Mouse (Mus musculus) intestine, embryonic 15.5 days (tissue): Measurements from ENCODE around the gene Pcnx3. TPM values are rescaled to one million over a fixed set of nuclear protein-coding genes. Genes with fewer than 3 reads are reported as not detected.

Experiments
- ATAC-seq: fragments of 200-750 bp; cut with Nextera tagmentation; 2 replicates; pipeline ENCODE4 v1.8.0; 2017; ENCODE audit warnings: moderate TSS enrichment, moderate library complexity
- H3K27ac ChIP-seq: fragments of 300-500 bp; sonication (generic); 2 replicates; pipeline ENCODE4 v1.5.1; 2015; ENCODE audit warnings: mild to moderate bottlenecking, inconsistent platforms
- H3K27me3 ChIP-seq: fragments of 300-500 bp; sonication (generic); replicated peaks from 2 replicates; pipeline ENCODE4 v1.6.1; 2015; ENCODE audit warnings: inconsistent platforms
- H3K36me3 ChIP-seq: fragments of 300-500 bp; sonication (generic); 2 replicates; pipeline ENCODE4 v1.6.1; 2015; ENCODE audit warnings: inconsistent platforms
- H3K4me1 ChIP-seq: fragments of 300-500 bp; sonication (generic); replicated peaks from 2 replicates; pipeline ENCODE4 v1.6.1; 2015; ENCODE audit warnings: inconsistent platforms
- H3K4me2 ChIP-seq: fragments of 300-500 bp; sonication (generic); replicated peaks from 2 replicates; pipeline ENCODE4 v1.6.1; 2015; ENCODE audit warnings: mild to moderate bottlenecking, inconsistent platforms
- H3K4me3 ChIP-seq: fragments of 300-500 bp; sonication (generic); replicated peaks from 2 replicates; pipeline ENCODE4 v1.5.1; 2015; ENCODE audit warnings: inconsistent platforms
- H3K9ac ChIP-seq: fragments of 300-500 bp; sonication (generic); 2 replicates; pipeline ENCODE4 v1.6.1; 2015; ENCODE audit warnings: inconsistent platforms
- H3K9me3 ChIP-seq: fragments of 300-500 bp; sonication (generic); 2 replicates; pipeline ENCODE4 v1.6.1; 2016; ENCODE audit warnings: inconsistent platforms
- WGBS: fragments of 180-500 bp; shearing (Covaris S2); methylation state at CpG from one replicate; pipeline ENCODE4 v1.1.7; 2015; 5-methylcytosine and 5-hydroxymethylcytosine counted together
- polyA plus RNA-seq: library from polyadenylated mRNA; unstranded; fragments of >200 nt; fragmentation: Nextera tagmentation; extraction: Ambion mirVana; gene quantifications from 2 replicates; pipeline ENCODE4 v1.2.1, GENCODE M21; 2015

Pcnx3 gene
- polyA plus RNA-seq, 1 experiment from 2014 or later, result 16.3 TPM

- no peak overlapping the region for H3K9ac ChIP-seq
- no peaks in the 10 kb centered on the region for H3K4me1 ChIP-seq
- no peak overlapping the region for H3K4me3 ChIP-seq
- H3K36me3 ChIP-seq, result no peaks in the 10 kb centered on the region
- no peak overlapping the region for H3K4me2 ChIP-seq
- 74% methylated on average over 5 of the region's 5 CpGs for WGBS
- no peak for ATAC-seq
- H3K27ac ChIP-seq, result no peak overlapping the region
- H3K27me3 ChIP-seq, result no peaks in the 10 kb centered on the region
- no peaks in the 10 kb centered on the region for H3K9me3 ChIP-seq
These were observed 66.8 kb downstream of the Pcnx3 start for GRCm38 (mm10) chr19:5621884-5622283.

DNA sequence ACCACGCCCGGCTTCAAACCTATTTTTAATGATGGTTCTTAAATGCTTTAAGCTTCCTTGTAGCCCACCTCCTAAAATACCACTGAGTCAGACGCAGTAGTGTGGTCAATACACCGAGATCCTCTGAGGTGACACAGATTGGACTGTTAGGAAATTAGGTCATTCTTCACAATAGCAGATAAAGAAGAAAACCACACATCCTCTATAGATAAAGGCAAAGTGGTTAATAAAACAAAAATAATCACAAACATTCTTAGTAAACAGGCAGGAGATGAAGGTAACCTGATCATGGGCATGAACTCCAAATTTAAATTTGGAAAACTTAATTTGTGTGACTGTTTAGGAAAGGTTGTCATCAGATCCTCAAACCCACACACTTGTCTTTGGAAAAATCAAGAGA is 68.7 kb downstream of the Pcnx3 start:
- Histone ChIP-seq H3K36me3 (no peaks in the 10 kb centered on the region), H3K4me3 (no peak overlapping the region), H3K9me3 (no peaks in the 10 kb centered on the region), H3K27me3 (no peaks in the 10 kb centered on the region), H3K4me1 (no peaks in the 10 kb centered on the region), H3K9ac (no peak overlapping the region), H3K4me2 (no peak overlapping the region), H3K27ac (no peak overlapping the region)
- 85% methylated on average over 4 of the region's 4 CpGs for WGBS
- no peak for ATAC-seq

- ATAC-seq, result no peak
- no peak overlapping the region for H3K27ac ChIP-seq
- no peak overlapping the region for H3K4me3 ChIP-seq
- H3K4me1 ChIP-seq, result 0 out of 2 replicates have a peak, but pooled peaks cover 2% of the 10 kb centered on the region
- H3K27me3 ChIP-seq, result no peaks in the 10 kb centered on the region
- WGBS, result 62% methylated on average over 2 of the region's 2 CpGs
- H3K4me2 ChIP-seq, result no peak overlapping the region
- no peaks in the 10 kb centered on the region for H3K9me3 ChIP-seq
- no peaks in the 10 kb centered on the region for H3K36me3 ChIP-seq
- H3K9ac ChIP-seq, result no peak overlapping the region
These were observed 73.8 kb downstream of the Pcnx3 start for GRCm38 (mm10) chr19:5614953-5615352.

Other genes starting within 250 kb of the Pcnx3 start
- not detected in 2 replicates for gene Fosl1, start 241.4 kb downstream of the Pcnx3 start, polyA plus RNA-seq
- 8.2 and 8.7 TPM in 2 replicates for gene Ccdc85b, start 231.0 kb downstream of the Pcnx3 start, polyA plus RNA-seq
- gene Fibp, start 228.3 kb downstream of the Pcnx3 start, polyA plus RNA-seq, result 95.1 and 99.4 TPM in 2 replicates
- 2.1 and 2.9 TPM in 2 replicates for gene Ctsw, start 220.4 kb downstream of the Pcnx3 start, polyA plus RNA-seq
- gene Efemp2, start 215.0 kb downstream of the Pcnx3 start, polyA plus RNA-seq, result 118 TPM in 2 replicates
- 29.5 and 29.8 TPM in 2 replicates for gene Mus81, start 200.5 kb downstream of the Pcnx3 start, polyA plus RNA-seq
- 2,332 and 2,514 TPM in 2 replicates for gene Cfl1, start 198.5 kb downstream of the Pcnx3 start, polyA plus RNA-seq
- not detected in 2 replicates for gene 1700020D05Rik, start 185.1 kb downstream of the Pcnx3 start, polyA plus RNA-seq
- 7.2 and 8.0 TPM in 2 replicates for gene Snx32, start 178.4 kb downstream of the Pcnx3 start, polyA plus RNA-seq
- gene Ovol1, start 128.3 kb downstream of the Pcnx3 start, polyA plus RNA-seq, result 19.3 TPM in 2 replicates
- 7.9 and 9.9 TPM in 2 replicates for gene Ap5b1, start 120.9 kb downstream of the Pcnx3 start, polyA plus RNA-seq
- gene Rnaseh2c, start 87.0 kb downstream of the Pcnx3 start, polyA plus RNA-seq, result 128 and 149 TPM in 2 replicates
- gene Kat5, start 78.7 kb downstream of the Pcnx3 start, polyA plus RNA-seq, result 44.1 and 47.3 TPM in 2 replicates
- 43.0 and 43.3 TPM in 2 replicates for gene Rela, start 51.4 kb downstream of the Pcnx3 start, polyA plus RNA-seq
- 21.5 and 23.8 TPM in 2 replicates for gene Sipa1, start 25.2 kb downstream of the Pcnx3 start, polyA plus RNA-seq
- 33.7 and 36.3 TPM in 2 replicates for gene Map3k11, start 166 bp downstream of the Pcnx3 start, polyA plus RNA-seq
- 0.29 and 0.43 TPM in 2 replicates for gene Kcnk7, start 15.5 kb upstream of the Pcnx3 start, polyA plus RNA-seq
- gene Ehbp1l1, start 37.4 kb upstream of the Pcnx3 start, polyA plus RNA-seq, result 38.6 and 40.1 TPM in 2 replicates
- 68.7 and 69.6 TPM in 2 replicates for gene Fam89b, start 40.7 kb upstream of the Pcnx3 start, polyA plus RNA-seq
- 20.7 and 21.7 TPM in 2 replicates for gene Ltbp3, start 52.0 kb upstream of the Pcnx3 start, polyA plus RNA-seq
- 60.6 and 60.9 TPM in 2 replicates for gene Scyl1, start 82.5 kb upstream of the Pcnx3 start, polyA plus RNA-seq
- 26.9 and 28.0 TPM in 2 replicates for gene Frmd8, start 186.4 kb upstream of the Pcnx3 start, polyA plus RNA-seq
- 3.5 and 4.2 TPM in 2 replicates for gene Slc25a45, start 188.9 kb upstream of the Pcnx3 start, polyA plus RNA-seq
- 1.9 and 2.7 TPM in 2 replicates for gene Tigd3, start 205.2 kb upstream of the Pcnx3 start, polyA plus RNA-seq
- 109 and 118 TPM in 2 replicates for gene Dpf2, start 224.1 kb upstream of the Pcnx3 start, polyA plus RNA-seq
- 11.9 and 12.4 TPM in 2 replicates for gene Cdc42ep2, start 235.9 kb upstream of the Pcnx3 start, polyA plus RNA-seq